Mouse (Mus musculus): Measurements from ENCODE around the gene G6pc. TPM values are rescaled to one million over a fixed set of nuclear protein-coding genes. Genes with fewer than 3 reads are reported as not detected.

The G6pc gene
- polyA plus RNA-seq, 2 experiments, result not detected

GRCm38 (mm10) chr11:101395110-101395509, 27.7 kb downstream of the G6pc start:
- 4% methylated on average over 8 of the region's 8 CpGs for WGBS
- H3K27me3 ChIP-seq (ENCODE audit: control insufficient read depth, insufficient read depth, low read length), result no peaks in the 10 kb centered on the region
- DNase-seq (ENCODE audit: low spot score) (peak; percentile 84), ATAC-seq (ENCODE audit: low FRiP score, low read depth) (peak; percentile 53; the same call in 1 of the 2 replicates)
- H3K36me3 ChIP-seq (ENCODE audit: control insufficient read depth, insufficient read depth, low read length), result no peaks in the 10 kb centered on the region
- H3K9me3 ChIP-seq (ENCODE audit: control insufficient read depth, low read length), result no peaks in the 10 kb centered on the region
- H3K9ac ChIP-seq (ENCODE audit: low read depth, low read length, severe bottlenecking), result 0 out of 2 replicates have a peak overlapping the region, but pooled peaks have one; percentile 21
- no peak overlapping the region for H3K4me2 ChIP-seq (replicated peaks; ENCODE audit: low read depth, low read length, severe bottlenecking)
- H3K27ac ChIP-seq (replicated peaks; ENCODE audit: low read depth, low read length), result no peak overlapping the region
- H3K4me1 ChIP-seq (ENCODE audit: control insufficient read depth, insufficient read depth, low read length), result no peaks in the 10 kb centered on the region
- no peak overlapping the region for H3K4me3 ChIP-seq (replicated peaks; ENCODE audit: low read length)
- no peak for TF ChIP-seq POLR2A (IDR thresholded peaks at IDR 0.05; ENCODE audit: borderline replicate concordance, extremely low read depth, insufficient read depth, insufficient read length)

GRCm38 (mm10) chr11:101415306-101415705, 47.9 kb downstream of the G6pc start:
- H3K4me2 ChIP-seq (replicated peaks; ENCODE audit: low read depth, low read length, severe bottlenecking), result no peak overlapping the region
- H3K9me3 ChIP-seq (ENCODE audit: control insufficient read depth, low read length), result no peaks in the 10 kb centered on the region
- H3K36me3 ChIP-seq (ENCODE audit: control insufficient read depth, insufficient read depth, low read length), result peaks cover 31% of the 10 kb centered on the region
- no peak for TF ChIP-seq POLR2A (IDR thresholded peaks at IDR 0.05; ENCODE audit: borderline replicate concordance, extremely low read depth, insufficient read depth, insufficient read length)
- peaks cover 6% of the 10 kb centered on the region for H3K4me1 ChIP-seq (ENCODE audit: control insufficient read depth, insufficient read depth, low read length)
- H3K27ac ChIP-seq (replicated peaks; ENCODE audit: low read depth, low read length), result no peak overlapping the region
- ATAC-seq (ENCODE audit: low FRiP score, low read depth) (no peak), DNase-seq (ENCODE audit: low spot score) (no peak)
- 86% methylated on average over 2 of the region's 2 CpGs for WGBS
- no peaks in the 10 kb centered on the region for H3K27me3 ChIP-seq (ENCODE audit: control insufficient read depth, insufficient read depth, low read length)
- no peak overlapping the region for H3K4me3 ChIP-seq (replicated peaks; ENCODE audit: low read length)
- no peak overlapping the region for H3K9ac ChIP-seq (ENCODE audit: low read depth, low read length, severe bottlenecking)

- no peaks in the 10 kb centered on the region for H3K9me3 ChIP-seq (ENCODE audit: control insufficient read depth, low read length)
- H3K4me1 ChIP-seq (ENCODE audit: control insufficient read depth, insufficient read depth, low read length), result peaks cover 6% of the 10 kb centered on the region
- WGBS, result 4% methylated on average over 11 of the region's 11 CpGs
- peaks cover 18% of the 10 kb centered on the region for H3K36me3 ChIP-seq (ENCODE audit: control insufficient read depth, insufficient read depth, low read length)
- DNase-seq (ENCODE audit: low spot score) (no peak), ATAC-seq (ENCODE audit: low FRiP score, low read depth) (no peak)
- H3K4me3 ChIP-seq (replicated peaks; ENCODE audit: low read length), result peak overlapping the region; percentile 66
- no peaks in the 10 kb centered on the region for H3K27me3 ChIP-seq (ENCODE audit: control insufficient read depth, insufficient read depth, low read length)
- peak overlapping the region; percentile 80 for H3K9ac ChIP-seq (ENCODE audit: low read depth, low read length, severe bottlenecking)
- peak overlapping the region; percentile 64 for H3K4me2 ChIP-seq (replicated peaks; ENCODE audit: low read depth, low read length, severe bottlenecking)
- TF ChIP-seq POLR2A (IDR thresholded peaks at IDR 0.05; ENCODE audit: borderline replicate concordance, extremely low read depth, insufficient read depth, insufficient read length), result no peak
- H3K27ac ChIP-seq (replicated peaks; ENCODE audit: low read depth, low read length), result peak overlapping the region; percentile 59
These were observed 49.2 kb downstream of the G6pc start for GRCm38 (mm10) chr11:101416433-101417100.

- TF ChIP-seq POLR2A (IDR thresholded peaks at IDR 0.05; ENCODE audit: borderline replicate concordance, extremely low read depth, insufficient read depth, insufficient read length), result peak; percentile 75; the same call in 1 of the 2 replicates
- no peaks in the 10 kb centered on the region for H3K27me3 ChIP-seq (ENCODE audit: control insufficient read depth, insufficient read depth, low read length)
- peak; percentile 91 for ATAC-seq (ENCODE audit: low FRiP score, low read depth)
These were observed 49.9 kb downstream of the G6pc start, which contains the start of gene Aarsd1 for GRCm38 (mm10) chr11:101417101-101417855. Aarsd1 (minus strand) TSS chr11:101417615.

GRCm38 (mm10) chr11:101418991-101419390, 51.6 kb downstream of the G6pc start:
- TF ChIP-seq POLR2A (IDR thresholded peaks at IDR 0.05; ENCODE audit: borderline replicate concordance, extremely low read depth, insufficient read depth, insufficient read length), result no peak
- DNase-seq (ENCODE audit: low spot score), result no peak
- ATAC-seq (ENCODE audit: low FRiP score, low read depth), result no peak
- Histone ChIP-seq H3K4me1 (ENCODE audit: control insufficient read depth, insufficient read depth, low read length) (peaks cover 10% of the 10 kb centered on the region), H3K9me3 (ENCODE audit: control insufficient read depth, low read length) (no peaks in the 10 kb centered on the region), H3K4me2 (replicated peaks; ENCODE audit: low read depth, low read length, severe bottlenecking) (no peak overlapping the region), H3K27me3 (ENCODE audit: control insufficient read depth, insufficient read depth, low read length) (no peaks in the 10 kb centered on the region), H3K36me3 (ENCODE audit: control insufficient read depth, insufficient read depth, low read length) (peaks cover under 1% of the 10 kb centered on the region; the same call in 1 of the 2 replicates), H3K9ac (ENCODE audit: low read depth, low read length, severe bottlenecking) (no peak overlapping the region), H3K27ac (replicated peaks; ENCODE audit: low read depth, low read length) (no peak overlapping the region), H3K4me3 (replicated peaks; ENCODE audit: low read length) (no peak overlapping the region)
- 59% methylated on average over 6 of the region's 6 CpGs for WGBS

More at GRCm38 (mm10) chr11:101417101-101417855, 49.9 kb downstream of the G6pc start, which contains the start of gene Aarsd1:
- Histone ChIP-seq H3K4me2 (replicated peaks; ENCODE audit: low read depth, low read length, severe bottlenecking) (peak within 1 kb of the TSS; percentile 64), H3K4me1 (ENCODE audit: control insufficient read depth, insufficient read depth, low read length) (peaks cover 6% of the 10 kb centered on the region), H3K4me3 (replicated peaks; ENCODE audit: low read length) (peak within 1 kb of the TSS; percentile 66), H3K9me3 (ENCODE audit: control insufficient read depth, low read length) (no peaks in the 10 kb centered on the region), H3K9ac (ENCODE audit: low read depth, low read length, severe bottlenecking) (peak within 1 kb of the TSS; percentile 80), H3K27ac (replicated peaks; ENCODE audit: low read depth, low read length) (peak within 1 kb of the TSS; percentile 59), H3K36me3 (ENCODE audit: control insufficient read depth, insufficient read depth, low read length) (peaks cover 13% of the 10 kb centered on the region)
- DNase-seq (ENCODE audit: low spot score), result peak; percentile 79
- WGBS, result under 1% methylated on average over 45 of the region's 45 CpGs
